Mouse (Mus musculus) heart, adult 2 months (tissue): Measurements from ENCODE around the gene Gpr68.

Source experiments
- CTCF ChIP-seq: fragments of 200-600 bp; IDR thresholded peaks from 2 replicates; pipeline ENCODE4 v1.8.1; 2022; ENCODE audit warnings: antibody characterized with exemption, mild to moderate bottlenecking, moderate library complexity
- EP300 ChIP-seq: fragments of 200-500 bp; IDR thresholded peaks from 2 replicates; pipeline ENCODE4 v1.6.1; 2011; ENCODE audit warnings: low read depth, low read length, control low read depth; ENCODE audit not compliant: insufficient read depth

GRCm38 (mm10) chr12:100873612-100874011 is 34.4 kb downstream of the Gpr68 start:
- TF ChIP-seq CTCF (no peak), EP300 (no peak)
